Mouse (Mus musculus) MEL (cell line): ENCODE measurements around the gene Foxd1. TPM values are rescaled to one million over a fixed set of nuclear protein-coding genes. Genes with fewer than 3 reads are reported as not detected.

ENCODE experiments used
- DNase-seq: peaks from one replicate; pipeline ENCODE4 v3.0.0; 2011; ENCODE audit warnings: low read depth, low spot score
- H3K27ac ChIP-seq: 2 replicates; pipeline ENCODE4 v1.5.1; 2012; ENCODE audit warnings: low read depth, mild to moderate bottlenecking, control low read depth, low read length, moderate library complexity; ENCODE audit not compliant: control insufficient read depth
- H3K27me3 ChIP-seq, 2 experiments: fragments of 150-350 bp in 1 of 2; sonication (generic) in 1 of 2; 2 replicates each; pipeline ENCODE4 v1.6.1; 2012; ENCODE audit warnings: low read length in 2 of 2, mild to moderate bottlenecking in 2 of 2, improper control_type of control experiment in 1 of 2, moderate library complexity in 1 of 2; ENCODE audit not compliant: insufficient read depth in 2 of 2, control insufficient read depth in 1 of 2
- H3K36me3 ChIP-seq, 2 experiments: 2 replicates each; pipeline ENCODE4 v1.6.1; 2012 to 2014; ENCODE audit warnings: low read length in 2 of 2, improper control_type of control experiment in 1 of 2, inconsistent platforms in 1 of 2, mild to moderate bottlenecking in 1 of 2; ENCODE audit not compliant: insufficient read depth in 2 of 2, control insufficient read depth in 1 of 2
- H3K4me1 ChIP-seq, 2 experiments: fragments of 150-350 bp in 1 of 2; sonication (generic) in 1 of 2; 2 replicates each; pipeline ENCODE4 v1.6.1; 2012; ENCODE audit warnings: low read length in 2 of 2, improper control_type of control experiment in 1 of 2, mild to moderate bottlenecking in 1 of 2; ENCODE audit not compliant: insufficient read depth in 2 of 2, control insufficient read depth in 1 of 2
- H3K4me3 ChIP-seq, 2 experiments: fragments of 150-350 bp in 1 of 2; sonication (generic) in 1 of 2; 2 replicates each; pipeline ENCODE4 v1.5.1; 2012; ENCODE audit warnings: low read depth in 2 of 2, low read length in 2 of 2, mild to moderate bottlenecking in 2 of 2, moderate library complexity in 2 of 2, control low read depth in 1 of 2, improper control_type of control experiment in 1 of 2; ENCODE audit not compliant: control insufficient read depth in 1 of 2, insufficient read depth in 1 of 2
- H3K79me2 ChIP-seq: 2 replicates; pipeline ENCODE4 v1.6.1; 2012; ENCODE audit warnings: mild to moderate bottlenecking, low read length, moderate library complexity; ENCODE audit not compliant: control insufficient read depth, poor library complexity, insufficient read depth
- H3K9ac ChIP-seq: 2 replicates; pipeline ENCODE4 v1.6.1; 2012; ENCODE audit warnings: low read depth, mild to moderate bottlenecking, control low read depth, low read length, moderate library complexity; ENCODE audit not compliant: control insufficient read depth, poor library complexity, severe bottlenecking
- H3K9me3 ChIP-seq: fragments of 150-350 bp; sonication (generic); replicated peaks from 2 replicates; pipeline ENCODE4 v1.6.1; 2012; ENCODE audit warnings: mild to moderate bottlenecking, low read length, improper control_type of control experiment, moderate library complexity; ENCODE audit not compliant: insufficient read depth
- CHD1 ChIP-seq: IDR thresholded peaks from 2 replicates; pipeline ENCODE4 v1.6.1; 2012; ENCODE audit warnings: low read depth, mild to moderate bottlenecking, inconsistent platforms, low read length, improper control_type of control experiment
- CTCF ChIP-seq, 3 experiments: IDR thresholded peaks in 2 of 3; conservative IDR thresholded peaks in 1 of 3; 2 replicates each; pipeline ENCODE4 v1.5.1; 2011 to 2012; ENCODE audit warnings: low read length in 3 of 3, low read depth in 2 of 3, mild to moderate bottlenecking in 2 of 3, improper control_type of control experiment in 1 of 3, inconsistent platforms in 1 of 3, mixed read lengths in 1 of 3, moderate library complexity in 1 of 3; ENCODE audit not compliant: control insufficient read depth in 1 of 3, insufficient read depth in 1 of 3, poor library complexity in 1 of 3, severe bottlenecking in 1 of 3
- E2F4 ChIP-seq: IDR thresholded peaks from 2 replicates; pipeline ENCODE4 v1.6.1; 2011; ENCODE audit warnings: low read depth, low read length, improper control_type of control experiment, borderline replicate concordance
- GATA1 ChIP-seq: IDR thresholded peaks from 2 replicates; pipeline ENCODE4 v1.6.1; 2011; ENCODE audit warnings: low read depth, low read length, improper control_type of control experiment
- JUND ChIP-seq: IDR thresholded peaks from 2 replicates; pipeline ENCODE4 v1.6.1; 2011; ENCODE audit warnings: low read depth, mild to moderate bottlenecking, improper control_type of control experiment, low read length
- KAT2A ChIP-seq: conservative IDR thresholded peaks from 2 replicates; pipeline ENCODE4 v1.6.1; 2012; ENCODE audit warnings: low read depth, low read length, improper control_type of control experiment, inconsistent platforms
- MAX ChIP-seq: IDR thresholded peaks from 2 replicates; pipeline ENCODE4 v1.6.1; 2011; ENCODE audit warnings: low read length, improper control_type of control experiment
- MYC ChIP-seq: IDR thresholded peaks from 2 replicates; pipeline ENCODE4 v1.6.1; 2011; ENCODE audit warnings: low read depth, mild to moderate bottlenecking, low read length, improper control_type of control experiment, moderate library complexity
- NELFE ChIP-seq: IDR thresholded peaks from 2 replicates; pipeline ENCODE4 v1.6.1; 2011; ENCODE audit warnings: low read depth, low read length, improper control_type of control experiment
- POLR2A ChIP-seq, 2 experiments: IDR thresholded peaks; 2 replicates each; pipeline ENCODE4 v1.6.1; 2011 to 2012; ENCODE audit warnings: low read length in 2 of 2, mild to moderate bottlenecking in 2 of 2, control low read depth in 1 of 2, improper control_type of control experiment in 1 of 2, low read depth in 1 of 2, moderate library complexity in 1 of 2; ENCODE audit not compliant: control insufficient read depth in 1 of 2, insufficient read depth in 1 of 2, poor library complexity in 1 of 2
- POLR2AphosphoS2 ChIP-seq: IDR thresholded peaks from 2 replicates; pipeline ENCODE4 v1.6.1; 2011; ENCODE audit warnings: low read length, improper control_type of control experiment
- POLR2AphosphoS5 ChIP-seq: IDR thresholded peaks from 2 replicates; pipeline ENCODE4 v1.6.1; 2012; ENCODE audit warnings: low read depth, borderline replicate concordance, mild to moderate bottlenecking, inconsistent platforms, low read length, moderate library complexity, mixed read lengths
- RAD21 ChIP-seq: IDR thresholded peaks from 2 replicates; pipeline ENCODE4 v1.6.1; 2011; ENCODE audit warnings: mild to moderate bottlenecking, low read depth, low read length, improper control_type of control experiment
- RCOR1 ChIP-seq: IDR thresholded peaks from 2 replicates; pipeline ENCODE4 v1.6.1; 2012; ENCODE audit warnings: low read depth, mild to moderate bottlenecking, inconsistent platforms, low read length, improper control_type of control experiment
- SIN3A ChIP-seq: IDR thresholded peaks from 2 replicates; pipeline ENCODE4 v1.6.1; 2012; ENCODE audit warnings: low read length, improper control_type of control experiment, inconsistent platforms
- SMC3 ChIP-seq: IDR thresholded peaks from 2 replicates; pipeline ENCODE4 v1.6.1; 2011; ENCODE audit warnings: low read depth, low read length, improper control_type of control experiment
- TAL1 ChIP-seq: IDR thresholded peaks from 2 replicates; pipeline ENCODE4 v1.6.1; 2012; ENCODE audit warnings: mild to moderate bottlenecking, inconsistent platforms, low read length, moderate library complexity, mixed read lengths
- TBP ChIP-seq: IDR thresholded peaks from 2 replicates; pipeline ENCODE4 v1.8.0; 2011; ENCODE audit warnings: low read depth, low read length, improper control_type of control experiment
- TCF12 ChIP-seq: IDR thresholded peaks from 2 replicates; pipeline ENCODE4 v1.6.1; 2014; ENCODE audit warnings: low read depth, mild to moderate bottlenecking, inconsistent platforms, low read length, improper control_type of control experiment, moderate library complexity
- UBTF ChIP-seq: IDR thresholded peaks from 2 replicates; pipeline ENCODE4 v1.6.1; 2012; ENCODE audit warnings: low read depth, mild to moderate bottlenecking, inconsistent platforms, low read length, improper control_type of control experiment, moderate library complexity, borderline replicate concordance; ENCODE audit not compliant: insufficient read depth
- USF1 ChIP-seq: IDR thresholded peaks from 2 replicates; pipeline ENCODE4 v1.6.1; 2014; ENCODE audit warnings: low read depth, mild to moderate bottlenecking, inconsistent platforms, low read length, improper control_type of control experiment, moderate library complexity
- USF2 ChIP-seq, 2 experiments: IDR thresholded peaks; 2 replicates each; pipeline ENCODE4 v1.6.1; 2011 to 2012; ENCODE audit warnings: improper control_type of control experiment in 2 of 2, low read length in 2 of 2, borderline replicate concordance in 1 of 2, inconsistent platforms in 1 of 2, low read depth in 1 of 2, mild to moderate bottlenecking in 1 of 2; ENCODE audit not compliant: insufficient read depth in 1 of 2
- ZKSCAN1 ChIP-seq: IDR thresholded peaks from 2 replicates; pipeline ENCODE4 v1.6.1; 2012; ENCODE audit warnings: low read depth, mild to moderate bottlenecking, inconsistent platforms, low read length, improper control_type of control experiment, moderate library complexity
- polyA plus RNA-seq, 2 experiments: library from polyadenylated mRNA; stranded (reverse) in 1 of 2; unstranded in 1 of 2; fragments of >175 nt in 1 of 2; fragments of >200 nt in 1 of 2; gene quantifications; 2 replicates each; pipeline versions ENCODE4 v1.2.1 to v1.2.4; 2012; ENCODE audit warnings: low replicate concordance in 2 of 2, low read depth in 1 of 2; ENCODE audit not compliant: insufficient read length in 2 of 2, insufficient read depth in 1 of 2, missing spikeins in 1 of 2
- total RNA-seq: library from RNA; depleted of rRNA; stranded (reverse); fragments of 300-350 nt; gene quantifications from 2 replicates; pipeline ENCODE4 v1.2.3, GENCODE M21; 2012

Foxd1 gene
- total and polyA plus RNA-seq, 3 experiments = not detected

GRCm38 (mm10) chr13:98336205-98336604 is 17.8 kb upstream of the Foxd1 start:
- no peak for DNase-seq
- no peaks in the 10 kb centered on the region for H3K79me2 ChIP-seq
- H3K9me3 ChIP-seq = no peaks in the 10 kb centered on the region
- H3K27ac ChIP-seq = no peak overlapping the region
- no peak overlapping the region for H3K9ac ChIP-seq
- TF ChIP-seq RAD21 = no peak
- no peak for TF ChIP-seq ZKSCAN1
- TF ChIP-seq POLR2AphosphoS5 = no peak
- no peak for TF ChIP-seq TCF12
- TF ChIP-seq TBP = no peak
- no peak for TF ChIP-seq CHD1
- TF ChIP-seq NELFE = no peak
- no peaks in the 10 kb centered on the region for H3K36me3 ChIP-seq
- H3K4me3 ChIP-seq = no peak overlapping the region
- H3K4me1 ChIP-seq = no peaks in the 10 kb centered on the region
- H3K27me3 ChIP-seq = no peaks in the 10 kb centered on the region

- Histone ChIP-seq H3K79me2 (no peaks in the 10 kb centered on the region), H3K4me1 (no peaks in the 10 kb centered on the region), H3K9me3 (no peaks in the 10 kb centered on the region), H3K27me3 (no peaks in the 10 kb centered on the region), H3K36me3 (no peaks in the 10 kb centered on the region), H3K27ac (no peak overlapping the region), H3K4me3 (no peak overlapping the region), H3K9ac (no peak overlapping the region)
- TF ChIP-seq USF1 (no peak), USF2 (IDR thresholded peaks at IDR 0.05; ENCODE audit: borderline replicate concordance in 1 of 2, insufficient read depth in 1 of 2, low read depth in 1 of 2, low read length in 2 of 2) (no peak), E2F4 (no peak), POLR2A (IDR thresholded peaks at IDR 0.05; ENCODE audit: control insufficient read depth in 1 of 2, insufficient read depth in 1 of 2, low read depth in 1 of 2, low read length in 2 of 2, poor library complexity in 1 of 2) (no peak), KAT2A (no peak), POLR2AphosphoS5 (no peak), SIN3A (no peak), MAX (no peak), SMC3 (no peak), GATA1 (no peak), JUND (no peak), NELFE (no peak), MYC (no peak), UBTF (no peak), RCOR1 (no peak), CTCF (IDR thresholded peaks at IDR 0.05 in 2 of 3, conservative IDR thresholded peaks at IDR 0.05 in 1 of 3; ENCODE audit: control insufficient read depth in 1 of 3, insufficient read depth in 1 of 3, low read depth in 2 of 3, low read length in 3 of 3, poor library complexity in 1 of 3, severe bottlenecking in 1 of 3) (no peak), TAL1 (no peak), POLR2AphosphoS2 (no peak), ZKSCAN1 (no peak)
- no peak for DNase-seq
These were observed 13.5 kb upstream of the Foxd1 start for GRCm38 (mm10) chr13:98340506-98340905.
